Mouse (Mus musculus) kidney, adult 2 months (tissue): Measurements from ENCODE around the gene Abcc4. TPM values are rescaled to one million over a fixed set of nuclear protein-coding genes. Genes with fewer than 3 reads are reported as not detected.

ENCODE experiments used
- DNase-seq: peaks from one replicate; pipeline ENCODE4 v3.0.0; 2021
- H3K27ac ChIP-seq: fragments of 200-500 bp; 2 replicates; pipeline ENCODE4 v1.5.1; 2012; ENCODE audit warnings: low read depth, low read length, control low read depth, inconsistent platforms; ENCODE audit not compliant: insufficient read depth
- H3K27me3 ChIP-seq: fragments of 200-500 bp; replicated peaks from 2 replicates; pipeline ENCODE4 v1.6.1; 2012; ENCODE audit warnings: mild to moderate bottlenecking, moderate library complexity, low read length, inconsistent platforms; ENCODE audit not compliant: control insufficient read depth, insufficient read depth
- H3K36me3 ChIP-seq: fragments of 200-500 bp; 2 replicates; pipeline ENCODE4 v1.6.1; 2012; ENCODE audit warnings: mild to moderate bottlenecking, moderate library complexity, low read length, inconsistent platforms; ENCODE audit not compliant: control insufficient read depth, insufficient read depth
- H3K4me1 ChIP-seq: fragments of 200-500 bp; 2 replicates; pipeline ENCODE4 v1.6.1; 2011; ENCODE audit warnings: low read length; ENCODE audit not compliant: control insufficient read depth, insufficient read depth
- H3K4me3 ChIP-seq: fragments of 200-500 bp; 2 replicates; pipeline ENCODE4 v1.5.1; 2011; ENCODE audit warnings: mild to moderate bottlenecking, low read depth, low read length, control low read depth; ENCODE audit not compliant: insufficient read depth
- CTCF ChIP-seq: fragments of 200-500 bp; conservative IDR thresholded peaks from 2 replicates; pipeline ENCODE4 v1.5.1; 2011; ENCODE audit warnings: low read depth, mild to moderate bottlenecking, control low read depth, low read length, moderate library complexity, mixed read lengths; ENCODE audit not compliant: insufficient read depth, insufficient read length
- POLR2A ChIP-seq: fragments of 200-500 bp; IDR thresholded peaks from one replicate; pipeline ENCODE4 v1.6.1; 2011; ENCODE audit warnings: low read depth, low read length, control low read depth
- WGBS: fragments of 180-500 bp; shearing (Covaris S2); methylation state at CpG from one replicate; pipeline ENCODE4 v1.1.7; 2018; 5-methylcytosine and 5-hydroxymethylcytosine counted together
- polyA plus RNA-seq: library from polyadenylated mRNA; depleted of rRNA; stranded (reverse); fragments of >200 nt; gene quantifications from 2 replicates; pipeline ENCODE4 v1.2.3, GENCODE M21; 2012

Gene Abcc4
- polyA plus RNA-seq, 1 experiment: 31.3 TPM

- Histone ChIP-seq H3K27me3 (no peaks in the 10 kb centered on the region), H3K4me1 (no peaks in the 10 kb centered on the region), H3K4me3 (no peak overlapping the region), H3K36me3 (no peaks in the 10 kb centered on the region), H3K27ac (no peak overlapping the region)
- no peak for DNase-seq
- 80% methylated on average over 8 of the region's 8 CpGs for WGBS
- TF ChIP-seq CTCF: no peak
- TF ChIP-seq POLR2A: no peak
Observed at GRCm38 (mm10) chr14:118602031-118602430, 104.0 kb downstream of the Abcc4 start.

GRCm38 (mm10) chr14:118600746-118601145 lies 105.3 kb downstream of the Abcc4 start:
- H3K27ac ChIP-seq: no peak overlapping the region
- no peak for DNase-seq
- TF ChIP-seq CTCF (no peak), POLR2A (no peak)
- no peaks in the 10 kb centered on the region for H3K27me3 ChIP-seq
- no peaks in the 10 kb centered on the region for H3K4me1 ChIP-seq
- H3K36me3 ChIP-seq: no peaks in the 10 kb centered on the region
- WGBS: 84% methylated on average over 6 of the region's 6 CpGs
- H3K4me3 ChIP-seq: no peak overlapping the region

GRCm38 (mm10) chr14:118598757-118599156 lies 107.3 kb downstream of the Abcc4 start:
- 95% methylated on average over 3 of the region's 3 CpGs for WGBS

GRCm38 (mm10) chr14:118594463-118594862 lies 111.6 kb downstream of the Abcc4 start:
- Histone ChIP-seq H3K4me1 (no peaks in the 10 kb centered on the region), H3K27ac (peak overlapping the region; percentile 48), H3K4me3 (peak overlapping the region; percentile 39), H3K27me3 (no peaks in the 10 kb centered on the region), H3K36me3 (no peaks in the 10 kb centered on the region)
- no peak for DNase-seq
- TF ChIP-seq POLR2A (no peak), CTCF (no peak)
- 71% methylated on average over 13 of the region's 13 CpGs for WGBS

More at GRCm38 (mm10) chr14:118598757-118599156, 107.3 kb downstream of the Abcc4 start:
- Histone ChIP-seq H3K4me3 (no peak overlapping the region), H3K27ac (no peak overlapping the region), H3K4me1 (no peaks in the 10 kb centered on the region), H3K27me3 (no peaks in the 10 kb centered on the region), H3K36me3 (no peaks in the 10 kb centered on the region)
- DNase-seq: no peak
- TF ChIP-seq CTCF (no peak), POLR2A (no peak)

- H3K4me1 ChIP-seq: no peaks in the 10 kb centered on the region
- H3K27ac ChIP-seq: no peak overlapping the region
- H3K27me3 ChIP-seq: no peaks in the 10 kb centered on the region
- no peaks in the 10 kb centered on the region for H3K36me3 ChIP-seq
- WGBS: 48% methylated on average over 20 of the region's 20 CpGs
- peak; percentile 77 for TF ChIP-seq CTCF
- no peak for TF ChIP-seq POLR2A
- DNase-seq: peak; percentile 68
- H3K4me3 ChIP-seq: no peak overlapping the region
Observed at GRCm38 (mm10) chr14:118591477-118592403, 114.3 kb downstream of the Abcc4 start.

GRCm38 (mm10) chr14:118582333-118582941 lies 123.6 kb downstream of the Abcc4 start:
- 77% methylated on average over 8 of the region's 8 CpGs for WGBS
- no peaks in the 10 kb centered on the region for H3K36me3 ChIP-seq

GRCm38 (mm10) chr14:118581673-118582072 lies 124.3 kb downstream of the Abcc4 start:
- H3K27me3 ChIP-seq: no peaks in the 10 kb centered on the region
- 63% methylated on average over 8 of the region's 8 CpGs for WGBS
- TF ChIP-seq CTCF: no peak
- no peak for TF ChIP-seq POLR2A

More at GRCm38 (mm10) chr14:118582333-118582941, 123.6 kb downstream of the Abcc4 start:
- no peaks in the 10 kb centered on the region for H3K27me3 ChIP-seq
- H3K27ac ChIP-seq: no peak overlapping the region
- no peaks in the 10 kb centered on the region for H3K4me1 ChIP-seq
- no peak overlapping the region for H3K4me3 ChIP-seq
- no peak for TF ChIP-seq CTCF
- no peak for TF ChIP-seq POLR2A
- DNase-seq: no peak

More at GRCm38 (mm10) chr14:118581673-118582072, 124.3 kb downstream of the Abcc4 start:
- H3K36me3 ChIP-seq: no peaks in the 10 kb centered on the region
- H3K27ac ChIP-seq: no peak overlapping the region
- H3K4me3 ChIP-seq: no peak overlapping the region
- no peaks in the 10 kb centered on the region for H3K4me1 ChIP-seq
- DNase-seq: no peak
